Mouse (Mus musculus) adrenal gland, postnatal 0 days (tissue): ENCODE results near the gene Cfap77. TPM values are rescaled to one million over a fixed set of nuclear protein-coding genes. Genes with fewer than 3 reads are reported as not detected.

Experiments
- polyA plus RNA-seq: library from polyadenylated mRNA; unstranded; fragments of >200 nt; fragmentation: Nextera tagmentation; extraction: Ambion mirVana; gene quantifications from 2 replicates; pipeline ENCODE4 v1.2.1, GENCODE M21; 2015

Cfap77 gene
- polyA plus RNA-seq: 1.2 and 1.3 TPM in 2 replicates

DNA sequence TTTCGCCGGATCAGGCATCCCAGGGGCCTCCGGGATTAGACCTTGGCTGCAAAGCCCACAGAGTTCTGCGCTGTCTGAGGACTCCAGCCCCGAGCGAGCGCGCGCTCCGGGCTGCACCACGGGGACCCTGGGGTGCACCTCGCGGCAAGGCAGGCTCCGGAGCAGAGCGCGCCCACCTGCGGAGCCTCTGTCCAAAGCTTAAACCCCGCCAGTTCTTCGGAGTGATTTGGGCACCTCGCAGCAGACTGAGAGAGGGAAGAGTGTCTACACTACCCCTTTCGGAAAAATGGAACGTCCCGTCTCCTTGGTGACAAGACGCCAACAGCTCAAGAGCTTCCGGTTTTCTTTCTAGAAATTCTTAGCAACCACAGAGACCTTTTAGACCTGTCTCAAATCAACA, at the start of gene Cfap77:
Cfap77 (minus strand) TSS at position 76 of the 400 bp plus-strand sequence.

DNA sequence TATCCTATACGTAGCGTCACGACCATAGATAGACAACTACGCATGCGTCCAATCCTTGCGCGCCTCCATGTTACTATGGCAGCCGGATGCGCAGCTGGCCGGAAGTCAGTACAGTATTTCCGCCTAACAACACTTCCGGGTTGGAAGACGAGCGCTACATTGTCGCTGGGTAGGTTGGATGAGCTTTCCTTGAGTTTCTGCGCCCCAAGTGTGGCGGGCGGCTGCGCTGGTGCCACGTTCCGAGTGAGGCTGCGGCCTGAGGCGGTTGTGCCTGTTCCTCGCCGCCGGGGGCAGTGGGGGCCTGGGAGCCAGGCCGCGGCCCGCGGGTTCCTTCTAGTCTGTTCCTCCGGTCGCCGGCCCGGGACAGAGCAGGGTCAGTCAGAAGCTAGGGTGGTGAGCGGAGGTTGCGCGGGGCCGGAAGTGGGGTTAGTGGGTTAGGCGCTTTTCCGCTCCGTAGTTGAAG, 5.3 kb upstream of the Cfap77 start, which contains the start of gene Ttf1:
Ttf1 (plus strand) TSS at position 128 of the 463 bp plus-strand sequence.

DNA sequence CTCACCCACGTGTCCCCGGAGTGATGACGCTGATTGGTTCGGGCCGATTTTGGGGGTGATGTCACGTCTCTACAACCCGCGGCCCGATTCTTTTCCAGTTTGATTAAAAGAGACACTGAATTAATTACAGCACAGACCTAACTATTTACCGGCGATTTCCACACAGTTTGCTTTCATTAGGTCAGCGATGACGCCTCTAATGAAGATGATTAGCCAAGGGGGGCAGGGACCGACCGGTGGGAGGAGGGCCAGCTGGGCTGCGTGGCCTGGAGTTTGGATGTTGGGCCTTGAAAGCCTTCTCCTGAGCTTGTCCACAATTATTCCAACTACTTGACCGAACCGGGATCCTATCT, 138.4 kb downstream of the Cfap77 start, which contains the start of gene Barhl1:
Barhl1 (minus strand) TSS at position 156 of the 353 bp plus-strand sequence.

Other genes starting within 250 kb of the Cfap77 start
- gene Gtf3c4, start 214.7 kb downstream of the Cfap77 start, polyA plus RNA-seq: 6.9 and 7.7 TPM in 2 replicates
- gene Ddx31, start 214.7 kb downstream of the Cfap77 start, polyA plus RNA-seq: 4.3 and 6.3 TPM in 2 replicates
- 0.07 TPM in 1 of 2 replicates, not detected in the other for gene Barhl1, start 138.4 kb downstream of the Cfap77 start, polyA plus RNA-seq
- 6.4 and 6.8 TPM in 2 replicates for gene Ttf1, start 5.2 kb upstream of the Cfap77 start, polyA plus RNA-seq
- 5.8 and 8.7 TPM in 2 replicates for gene Setx, start 69.1 kb upstream of the Cfap77 start, polyA plus RNA-seq
- 1.4 and 2.5 TPM in 2 replicates for gene Ntng2, start 197.9 kb upstream of the Cfap77 start, polyA plus RNA-seq